Comparison of ENCODE assay signal across 20 mouse cellular contexts in the genomic region with DNA sequence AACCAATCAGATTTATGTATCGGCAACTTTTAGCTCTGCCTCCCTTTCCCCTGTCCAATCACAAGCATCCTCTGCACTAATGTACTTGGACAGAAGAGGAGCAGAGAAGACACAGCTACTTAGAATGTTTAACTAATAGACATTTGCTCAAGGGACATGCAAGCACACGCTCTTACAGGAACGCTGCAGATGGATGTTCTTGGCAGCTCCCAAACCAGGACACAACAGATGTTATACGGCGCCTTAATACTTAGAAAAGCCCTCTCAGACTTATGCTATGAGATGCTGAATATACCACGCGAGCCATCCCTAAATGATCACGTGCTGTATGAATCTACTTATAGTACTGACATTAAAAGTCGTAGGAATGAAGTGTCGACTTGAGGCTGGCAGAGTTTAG.
"Had no signal": no experiment of that assay in that cellular context is flagged by ENCODE, and none has a peak within 500 bp of the region (broad histone marks: within the 10 kb centered on the region; RNA-seq: fewer than 3 reads in every experiment).

No protein-coding gene starts in this region.

- H3K4me3 ChIP-seq: intestine, embryonic 15.5 days; kidney, embryonic 15.5 days; limb, embryonic 12.5 days; limb, embryonic 15.5 days; lung, embryonic 15.5 days had no signal

- H3K27ac ChIP-seq: intestine, embryonic 15.5 days; kidney, embryonic 15.5 days; limb, embryonic 12.5 days; limb, embryonic 15.5 days; liver, embryonic 14.5 days; lung, embryonic 15.5 days had no signal

- H3K4me1 ChIP-seq: intestine, embryonic 15.5 days; kidney, embryonic 15.5 days; limb, embryonic 12.5 days; limb, embryonic 15.5 days; lung, embryonic 15.5 days had no signal

- DNase-seq: kidney, adult 11 months; kidney, adult 8-10 months; kidney, postnatal 10 days; kidney, postnatal 36 days; layer of hippocampus, postnatal 36 days; left cerebral cortex, postnatal 4 days; liver, postnatal 0 days; lung, postnatal 14 days; lung, postnatal 4 days; midbrain, embryonic 14.5 days; thymus, postnatal 25 days had no signal

- H3K27me3 ChIP-seq: intestine, embryonic 15.5 days; kidney, embryonic 15.5 days; limb, embryonic 12.5 days; limb, embryonic 15.5 days; lung, embryonic 15.5 days had no signal

- H3K4me2 ChIP-seq: intestine, embryonic 15.5 days; kidney, embryonic 15.5 days; limb, embryonic 12.5 days; limb, embryonic 15.5 days; liver, embryonic 11.5 days; lung, embryonic 15.5 days; midbrain, embryonic 11.5 days had no signal

- H3K36me3 ChIP-seq: intestine, embryonic 15.5 days; kidney, embryonic 15.5 days; limb, embryonic 12.5 days; limb, embryonic 15.5 days; lung, embryonic 15.5 days had no signal

- H3K9me3 ChIP-seq: intestine, embryonic 15.5 days; kidney, embryonic 15.5 days; limb, embryonic 12.5 days; limb, embryonic 15.5 days; lung, embryonic 15.5 days had no signal

- ATAC-seq: hindbrain, embryonic 16.5 days; intestine, embryonic 15.5 days; liver, postnatal 0 days had no signal

- H3K9ac ChIP-seq: intestine, embryonic 15.5 days; kidney, embryonic 15.5 days; limb, embryonic 12.5 days; limb, embryonic 15.5 days; liver, embryonic 14.5 days; liver, postnatal 0 days; lung, embryonic 15.5 days had no signal
